Mouse (Mus musculus) intestine, embryonic 15.5 days (tissue): ENCODE measurements around the gene A930004D18Rik. TPM values are rescaled to one million over a fixed set of nuclear protein-coding genes. Genes with fewer than 3 reads are reported as not detected.

Experiments
- ATAC-seq: fragments of 200-750 bp; cut with Nextera tagmentation; 2 replicates; pipeline ENCODE4 v1.8.0; 2017; ENCODE audit warnings: moderate TSS enrichment, moderate library complexity
- H3K27ac ChIP-seq: fragments of 300-500 bp; sonication (generic); 2 replicates; pipeline ENCODE4 v1.5.1; 2015; ENCODE audit warnings: mild to moderate bottlenecking, inconsistent platforms
- H3K27me3 ChIP-seq: fragments of 300-500 bp; sonication (generic); replicated peaks from 2 replicates; pipeline ENCODE4 v1.6.1; 2015; ENCODE audit warnings: inconsistent platforms
- H3K36me3 ChIP-seq: fragments of 300-500 bp; sonication (generic); 2 replicates; pipeline ENCODE4 v1.6.1; 2015; ENCODE audit warnings: inconsistent platforms
- H3K4me1 ChIP-seq: fragments of 300-500 bp; sonication (generic); replicated peaks from 2 replicates; pipeline ENCODE4 v1.6.1; 2015; ENCODE audit warnings: inconsistent platforms
- H3K4me2 ChIP-seq: fragments of 300-500 bp; sonication (generic); replicated peaks from 2 replicates; pipeline ENCODE4 v1.6.1; 2015; ENCODE audit warnings: mild to moderate bottlenecking, inconsistent platforms
- H3K4me3 ChIP-seq: fragments of 300-500 bp; sonication (generic); replicated peaks from 2 replicates; pipeline ENCODE4 v1.5.1; 2015; ENCODE audit warnings: inconsistent platforms
- H3K9ac ChIP-seq: fragments of 300-500 bp; sonication (generic); 2 replicates; pipeline ENCODE4 v1.6.1; 2015; ENCODE audit warnings: inconsistent platforms
- H3K9me3 ChIP-seq: fragments of 300-500 bp; sonication (generic); 2 replicates; pipeline ENCODE4 v1.6.1; 2016; ENCODE audit warnings: inconsistent platforms
- WGBS: fragments of 180-500 bp; shearing (Covaris S2); methylation state at CpG from one replicate; pipeline ENCODE4 v1.1.7; 2015; 5-methylcytosine and 5-hydroxymethylcytosine counted together
- polyA plus RNA-seq: library from polyadenylated mRNA; unstranded; fragments of >200 nt; fragmentation: Nextera tagmentation; extraction: Ambion mirVana; gene quantifications from 2 replicates; pipeline ENCODE4 v1.2.1, GENCODE M21; 2015

Gene A930004D18Rik
- polyA plus RNA-seq, 1 experiment from 2014 or later = 11.8 TPM

GRCm38 (mm10) chr2:18050541-18050985 is 13.0 kb upstream of the A930004D18Rik start:
- ATAC-seq = no peak
- Histone ChIP-seq H3K27ac (peak overlapping the region; percentile 8; the same call in 1 of the 2 replicates), H3K4me3 (0 out of 2 replicates have a peak overlapping the region, but pooled peaks have one; percentile 16), H3K36me3 (no peaks in the 10 kb centered on the region), H3K27me3 (no peaks in the 10 kb centered on the region), H3K4me2 (peak overlapping the region; percentile 51), H3K9ac (no peak overlapping the region), H3K4me1 (peaks cover 12% of the 10 kb centered on the region; the same call in 1 of the 2 replicates), H3K9me3 (no peaks in the 10 kb centered on the region)
- WGBS = 25% methylated on average over 10 of the region's 10 CpGs

- Histone ChIP-seq H3K9me3 (no peaks in the 10 kb centered on the region), H3K4me2 (peak overlapping the region; percentile 86), H3K27ac (0 out of 2 replicates have a peak overlapping the region, but pooled peaks have one; percentile 61), H3K27me3 (no peaks in the 10 kb centered on the region), H3K9ac (no peak overlapping the region), H3K36me3 (no peaks in the 10 kb centered on the region), H3K4me3 (0 out of 2 replicates have a peak overlapping the region, but pooled peaks have one; percentile 11), H3K4me1 (peaks cover 11% of the 10 kb centered on the region; the same call in 1 of the 2 replicates)
- 50% methylated on average over 2 of the region's 2 CpGs for WGBS
- ATAC-seq = no peak
These were observed 12.5 kb upstream of the A930004D18Rik start for GRCm38 (mm10) chr2:18050018-18050417.

- 14% methylated on average over 11 of the region's 11 CpGs for WGBS
- no peaks in the 10 kb centered on the region for H3K9me3 ChIP-seq
- H3K4me3 ChIP-seq = peak overlapping the region; percentile 11; the same call in 1 of the 2 replicates
- 0 out of 2 replicates have a peak overlapping the region, but pooled peaks have one; percentile 6 for H3K9ac ChIP-seq
- H3K4me2 ChIP-seq = peak overlapping the region; percentile 86
- peak; percentile 52 for ATAC-seq
- no peaks in the 10 kb centered on the region for H3K27me3 ChIP-seq
- peaks cover 10% of the 10 kb centered on the region; the same call in 1 of the 2 replicates for H3K4me1 ChIP-seq
- H3K27ac ChIP-seq = peak overlapping the region; percentile 61
- no peaks in the 10 kb centered on the region for H3K36me3 ChIP-seq
These were observed 11.8 kb upstream of the A930004D18Rik start for GRCm38 (mm10) chr2:18049279-18049821.

- no peaks in the 10 kb centered on the region for H3K27me3 ChIP-seq
- H3K36me3 ChIP-seq = no peaks in the 10 kb centered on the region
- peak; percentile 31 for ATAC-seq
- peak within 1 kb of the TSS; percentile 88 for H3K4me3 ChIP-seq
- peaks cover 10% of the 10 kb centered on the region; the same call in 1 of the 2 replicates for H3K4me1 ChIP-seq
- peak within 1 kb of the TSS; percentile 97 for H3K9ac ChIP-seq
- 1% methylated on average over 17 of the region's 17 CpGs for WGBS
- no peaks in the 10 kb centered on the region for H3K9me3 ChIP-seq
- peak within 1 kb of the TSS; percentile 86 for H3K4me2 ChIP-seq
- H3K27ac ChIP-seq = peak within 1 kb of the TSS; percentile 96
These were observed 11.0 kb upstream of the A930004D18Rik start, which contains the start of gene Skida1 for GRCm38 (mm10) chr2:18048453-18049075. Gene Skida1 (minus strand): TSS chr2:18049051.

GRCm38 (mm10) chr2:18047646-18048452 is 10.3 kb upstream of the A930004D18Rik start:
- Histone ChIP-seq H3K36me3 (no peaks in the 10 kb centered on the region), H3K27ac (peak overlapping the region; percentile 96), H3K4me1 (peaks cover 10% of the 10 kb centered on the region; the same call in 1 of the 2 replicates), H3K4me3 (peak overlapping the region; percentile 88), H3K9ac (peak overlapping the region; percentile 97), H3K27me3 (no peaks in the 10 kb centered on the region), H3K9me3 (no peaks in the 10 kb centered on the region), H3K4me2 (peak overlapping the region; percentile 86)
- ATAC-seq = peak; percentile 81
- under 1% methylated on average over 70 of the region's 70 CpGs for WGBS

GRCm38 (mm10) chr2:18046758-18047645 is 9.5 kb upstream of the A930004D18Rik start:
- H3K27me3 ChIP-seq = no peaks in the 10 kb centered on the region
- H3K36me3 ChIP-seq = no peaks in the 10 kb centered on the region
- H3K27ac ChIP-seq = peak overlapping the region; percentile 96
- under 1% methylated on average over 64 of the region's 64 CpGs for WGBS
- peaks cover 10% of the 10 kb centered on the region; the same call in 1 of the 2 replicates for H3K4me1 ChIP-seq
- ATAC-seq = peak; percentile 60
- H3K9ac ChIP-seq = peak overlapping the region; percentile 97
- peak overlapping the region; percentile 86 for H3K4me2 ChIP-seq
- no peaks in the 10 kb centered on the region for H3K9me3 ChIP-seq
- peak overlapping the region; percentile 88 for H3K4me3 ChIP-seq

GRCm38 (mm10) chr2:18046186-18046585 is 8.6 kb upstream of the A930004D18Rik start:
- 0 out of 2 replicates have a peak overlapping the region, but pooled peaks have one; percentile 96 for H3K27ac ChIP-seq
- 4% methylated on average over 4 of the region's 4 CpGs for WGBS
- no peaks in the 10 kb centered on the region for H3K9me3 ChIP-seq
- H3K36me3 ChIP-seq = no peaks in the 10 kb centered on the region
- peak overlapping the region; percentile 97 for H3K9ac ChIP-seq
- ATAC-seq = no peak
- peaks cover 15% of the 10 kb centered on the region for H3K4me1 ChIP-seq
- peak overlapping the region; percentile 88 for H3K4me3 ChIP-seq
- H3K4me2 ChIP-seq = peak overlapping the region; percentile 86
- no peaks in the 10 kb centered on the region for H3K27me3 ChIP-seq

GRCm38 (mm10) chr2:18045781-18046181 is 8.2 kb upstream of the A930004D18Rik start:
- H3K9ac ChIP-seq = peak overlapping the region; percentile 97; the same call in 1 of the 2 replicates
- no peak overlapping the region for H3K27ac ChIP-seq
- peak overlapping the region; percentile 86 for H3K4me2 ChIP-seq
- H3K36me3 ChIP-seq = no peaks in the 10 kb centered on the region
- no peak for ATAC-seq
- peaks cover 17% of the 10 kb centered on the region for H3K4me1 ChIP-seq
- no peaks in the 10 kb centered on the region for H3K27me3 ChIP-seq
- peak overlapping the region; percentile 88 for H3K4me3 ChIP-seq
- 26% methylated on average over 6 of the region's 6 CpGs for WGBS
- H3K9me3 ChIP-seq = no peaks in the 10 kb centered on the region

GRCm38 (mm10) chr2:18045143-18045780 is 7.7 kb upstream of the A930004D18Rik start:
- Histone ChIP-seq H3K27me3 (no peaks in the 10 kb centered on the region), H3K27ac (no peak overlapping the region), H3K4me3 (peak overlapping the region; percentile 88), H3K4me2 (peak overlapping the region; percentile 86), H3K9ac (peak overlapping the region; percentile 97; the same call in 1 of the 2 replicates), H3K36me3 (no peaks in the 10 kb centered on the region), H3K9me3 (no peaks in the 10 kb centered on the region), H3K4me1 (peaks cover 19% of the 10 kb centered on the region)
- 20% methylated on average over 7 of the region's 7 CpGs for WGBS
- ATAC-seq = no peak

GRCm38 (mm10) chr2:18041199-18041885 is 3.8 kb upstream of the A930004D18Rik start:
- H3K9me3 ChIP-seq = no peaks in the 10 kb centered on the region
- peak overlapping the region; percentile 41; the same call in 1 of the 2 replicates for H3K9ac ChIP-seq
- no peak overlapping the region; the same call in 1 of the 2 replicates for H3K27ac ChIP-seq
- no peaks in the 10 kb centered on the region for H3K36me3 ChIP-seq
- 33% methylated on average over 14 of the region's 14 CpGs for WGBS
- H3K27me3 ChIP-seq = no peaks in the 10 kb centered on the region
- H3K4me1 ChIP-seq = peaks cover 23% of the 10 kb centered on the region
- ATAC-seq = peak; percentile 42; the same call in 1 of the 2 replicates
- H3K4me2 ChIP-seq = peak overlapping the region; percentile 69
- H3K4me3 ChIP-seq = no peak overlapping the region
